Mouse (Mus musculus) embryonic facial prominence, embryonic 12.5 days (tissue): ENCODE data around the gene Mllt1. TPM values are rescaled to one million over a fixed set of nuclear protein-coding genes. Genes with fewer than 3 reads are reported as not detected.

Source experiments
- ATAC-seq: fragments of 200-750 bp; cut with Nextera tagmentation; 2 replicates; pipeline ENCODE4 v1.8.0; 2017; ENCODE audit not compliant: insufficient number of reproducible peaks, insufficient read depth, low FRiP score, low TSS enrichment
- H3K27ac ChIP-seq: fragments of 300-500 bp; sonication (generic); 2 replicates; pipeline ENCODE4 v1.5.1; 2016; ENCODE audit warnings: mild to moderate bottlenecking
- H3K27me3 ChIP-seq: fragments of 300-500 bp; sonication (generic); 2 replicates; pipeline ENCODE4 v1.6.1; 2016; ENCODE audit warnings: mild to moderate bottlenecking, moderate library complexity
- H3K36me3 ChIP-seq: fragments of 300-500 bp; sonication (generic); 2 replicates; pipeline ENCODE4 v1.6.1; 2016; ENCODE audit warnings: mild to moderate bottlenecking
- H3K4me1 ChIP-seq: fragments of 300-500 bp; sonication (generic); 2 replicates; pipeline ENCODE4 v1.6.1; 2016
- H3K4me2 ChIP-seq: fragments of 300-500 bp; sonication (generic); replicated peaks from 2 replicates; pipeline ENCODE4 v1.6.1; 2016; ENCODE audit warnings: mild to moderate bottlenecking, moderate library complexity
- H3K4me3 ChIP-seq: fragments of 300-500 bp; sonication (generic); 2 replicates; pipeline ENCODE4 v1.5.1; 2016; ENCODE audit warnings: mild to moderate bottlenecking
- H3K9ac ChIP-seq: fragments of 300-500 bp; sonication (generic); 2 replicates; pipeline ENCODE4 v1.6.1; 2016; ENCODE audit warnings: mild to moderate bottlenecking, moderate library complexity
- H3K9me3 ChIP-seq: fragments of 300-500 bp; sonication (generic); 2 replicates; pipeline ENCODE4 v1.6.1; 2016; ENCODE audit warnings: mild to moderate bottlenecking, moderate library complexity
- WGBS: fragments of 180-500 bp; shearing (Covaris S2); methylation state at CpG from one replicate; pipeline ENCODE4 v1.1.7; 2016; 5-methylcytosine and 5-hydroxymethylcytosine counted together
- polyA plus RNA-seq: library from polyadenylated mRNA; unstranded; fragments of >200 nt; fragmentation: Nextera tagmentation; extraction: Ambion mirVana; gene quantifications from 2 replicates; pipeline ENCODE4 v1.2.1, GENCODE M21; 2016

The Mllt1 gene
- polyA plus RNA-seq, 1 experiment from 2014 or later, result 97.2 TPM

DNA sequence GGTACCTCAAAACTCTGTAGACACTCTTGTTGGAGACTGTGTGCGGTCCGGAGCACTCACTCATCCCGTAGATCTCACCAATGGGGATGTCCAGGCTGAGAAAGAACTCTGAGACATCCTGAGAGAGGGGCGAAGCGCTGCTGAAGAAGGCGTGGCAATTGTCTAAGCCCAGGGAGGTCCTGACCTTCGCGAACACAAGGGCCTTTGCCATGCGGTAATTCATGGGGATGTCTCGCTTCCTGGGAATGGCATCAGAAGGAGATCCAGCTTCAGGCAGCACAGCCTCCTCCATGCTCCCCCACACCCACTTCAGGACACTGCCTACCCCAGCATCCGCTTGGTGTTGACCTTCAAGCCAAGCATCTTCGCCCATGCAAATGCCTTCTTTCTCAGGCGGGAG, 85.5 kb downstream of the Mllt1 start:
- Histone ChIP-seq H3K36me3 (no peaks in the 10 kb centered on the region), H3K27ac (no peak overlapping the region), H3K4me1 (no peaks in the 10 kb centered on the region), H3K9ac (no peak overlapping the region), H3K9me3 (no peaks in the 10 kb centered on the region), H3K4me3 (no peak overlapping the region), H3K27me3 (no peaks in the 10 kb centered on the region), H3K4me2 (no peak overlapping the region)
- no peak for ATAC-seq
- WGBS, result 84% methylated on average over 13 of the region's 13 CpGs

DNA sequence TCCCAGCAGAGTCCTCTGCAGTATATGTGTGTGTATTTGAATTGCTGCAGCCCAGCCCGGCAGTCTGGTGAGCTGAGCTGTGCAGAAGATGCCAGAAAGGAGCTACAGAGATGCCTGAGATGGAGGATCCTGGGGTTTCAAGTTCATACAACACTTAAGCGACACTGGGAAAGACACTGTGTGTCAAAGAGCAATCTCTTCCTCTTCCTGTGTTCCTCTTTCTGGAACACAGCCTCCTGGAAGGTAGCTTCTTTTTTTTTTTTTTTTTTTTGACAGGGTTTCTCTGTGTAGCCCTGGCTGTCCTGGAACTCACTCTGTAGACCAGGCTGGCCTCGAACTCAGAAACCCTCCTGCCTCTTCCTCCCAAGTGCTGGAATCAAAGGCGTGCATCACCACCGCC, 86.4 kb downstream of the Mllt1 start:
- no peaks in the 10 kb centered on the region for H3K4me1 ChIP-seq
- H3K4me2 ChIP-seq, result no peak overlapping the region
- no peak overlapping the region for H3K27ac ChIP-seq
- no peaks in the 10 kb centered on the region for H3K9me3 ChIP-seq
- no peak for ATAC-seq
- H3K36me3 ChIP-seq, result no peaks in the 10 kb centered on the region
- H3K27me3 ChIP-seq, result no peaks in the 10 kb centered on the region
- 80% methylated on average over 5 of the region's 5 CpGs for whole genome bisulfite sequencing
- no peak overlapping the region for H3K9ac ChIP-seq
- H3K4me3 ChIP-seq, result no peak overlapping the region

DNA sequence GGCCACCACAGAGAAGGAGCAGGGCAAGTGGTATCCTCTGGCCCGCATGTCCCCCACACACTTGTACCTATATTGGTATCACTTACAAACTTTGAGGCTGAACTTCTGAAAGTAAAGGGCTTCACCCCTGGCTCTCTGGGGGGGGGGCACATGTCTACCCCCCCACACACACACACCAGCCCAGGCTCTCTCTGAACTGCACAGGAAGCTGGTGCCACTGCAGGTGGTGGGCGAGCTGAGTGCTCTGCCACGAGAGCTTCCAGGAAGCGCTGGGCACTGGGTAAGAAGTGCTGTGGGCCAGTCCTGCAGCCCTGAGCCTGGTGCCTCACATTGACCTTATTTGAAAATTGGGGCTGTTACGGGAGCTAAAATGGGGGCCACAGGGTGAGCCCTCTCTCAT, 91.5 kb downstream of the Mllt1 start:
- H3K27ac ChIP-seq, result no peak overlapping the region
- no peak for ATAC-seq
- H3K9me3 ChIP-seq, result no peaks in the 10 kb centered on the region
- 76% methylated on average over 5 of the region's 5 CpGs for WGBS
- H3K27me3 ChIP-seq, result no peaks in the 10 kb centered on the region
- no peaks in the 10 kb centered on the region for H3K36me3 ChIP-seq
- H3K9ac ChIP-seq, result no peak overlapping the region
- no peak overlapping the region for H3K4me2 ChIP-seq
- no peaks in the 10 kb centered on the region for H3K4me1 ChIP-seq
- H3K4me3 ChIP-seq, result no peak overlapping the region

Other genes starting within 250 kb of the Mllt1 start
- gene Ndufa11, start 217.6 kb downstream of the Mllt1 start, polyA plus RNA-seq, result 371 and 409 TPM in 2 replicates
- 19.4 and 20.8 TPM in 2 replicates for gene Vmac, start 217.4 kb downstream of the Mllt1 start, polyA plus RNA-seq
- 10.9 and 11.9 TPM in 2 replicates for gene Nrtn, start 177.9 kb downstream of the Mllt1 start, polyA plus RNA-seq
- 44.1 and 47.2 TPM in 2 replicates for gene Dus3l, start 170.7 kb downstream of the Mllt1 start, polyA plus RNA-seq
- 1.4 TPM in 2 replicates for gene Prr22, start 165.2 kb downstream of the Mllt1 start, polyA plus RNA-seq
- gene Rfx2, start 104.4 kb downstream of the Mllt1 start, polyA plus RNA-seq, result 5.5 and 5.7 TPM in 2 replicates
- gene Acsbg2, start 61.0 kb downstream of the Mllt1 start, polyA plus RNA-seq, result not detected in 2 replicates
- gene 1700061G19Rik, start 59.9 kb downstream of the Mllt1 start, polyA plus RNA-seq, result 0.42 and 0.51 TPM in 2 replicates
- gene Acer1, start 46.7 kb upstream of the Mllt1 start, polyA plus RNA-seq, result not detected in 2 replicates
- 147 and 165 TPM in 2 replicates for gene Clpp, start 54.9 kb upstream of the Mllt1 start, polyA plus RNA-seq
- gene Alkbh7, start 61.9 kb upstream of the Mllt1 start, polyA plus RNA-seq, result 38.5 and 41.4 TPM in 2 replicates
- not detected in 2 replicates for gene Pspn, start 64.6 kb upstream of the Mllt1 start, polyA plus RNA-seq
- gene Gtf2f1, start 75.9 kb upstream of the Mllt1 start, polyA plus RNA-seq, result 62.0 and 63.4 TPM in 2 replicates
- gene Gm17949, start 76.1 kb upstream of the Mllt1 start, polyA plus RNA-seq, result 0.32 and 0.70 TPM in 2 replicates
- 63.4 and 66.4 TPM in 2 replicates for gene Khsrp, start 96.1 kb upstream of the Mllt1 start, polyA plus RNA-seq
- 0.13 TPM in 1 of 2 replicates, not detected in the other for gene Slc25a41, start 106.2 kb upstream of the Mllt1 start, polyA plus RNA-seq
- gene Crb3, start 123.7 kb upstream of the Mllt1 start, polyA plus RNA-seq, result 5.0 and 5.2 TPM in 2 replicates
- gene Slc25a23, start 124.4 kb upstream of the Mllt1 start, polyA plus RNA-seq, result 10.1 TPM in 2 replicates
- gene Dennd1c, start 143.1 kb upstream of the Mllt1 start, polyA plus RNA-seq, result 1.4 and 3.2 TPM in 2 replicates
- 31.9 and 35.5 TPM in 2 replicates for gene Tubb4a, start 152.4 kb upstream of the Mllt1 start, polyA plus RNA-seq
- 7.8 and 9.6 TPM in 2 replicates for gene Tnfsf9, start 169.9 kb upstream of the Mllt1 start, polyA plus RNA-seq
- 0.19 TPM in 1 of 2 replicates, not detected in the other for gene Cd70, start 214.4 kb upstream of the Mllt1 start, polyA plus RNA-seq